Mouse (Mus musculus): ENCODE measurements around the gene Vps29. TPM values are rescaled to one million over a fixed set of nuclear protein-coding genes. Genes with fewer than 3 reads are reported as not detected.

Vps29 gene
- polyA plus RNA-seq, 1 experiment from 2014 or later = 211 TPM

- no peaks in the 10 kb centered on the region; the same call in 1 of the 2 replicates for H3K36me3 ChIP-seq (ENCODE audit: control insufficient read depth, insufficient read depth, low read length)
- no peak for DNase-seq (ENCODE audit: low spot score, missing footprints)
- no peaks in the 10 kb centered on the region for H3K4me1 ChIP-seq (ENCODE audit: control insufficient read depth, insufficient read depth, low read length)
- no peak overlapping the region for H3K27ac ChIP-seq (ENCODE audit: low read depth, low read length)
- H3K4me3 ChIP-seq (ENCODE audit: low read depth, low read length) = no peak overlapping the region
- no peak overlapping the region for H3K9ac ChIP-seq (ENCODE audit: low read length)
- 93% methylated on average over 3 of the region's 3 CpGs for WGBS
- no peaks in the 10 kb centered on the region for H3K27me3 ChIP-seq (ENCODE audit: control insufficient read depth, insufficient read depth, low read length)
- H3K4me2 ChIP-seq = no peak overlapping the region
- no peaks in the 10 kb centered on the region for H3K9me3 ChIP-seq (ENCODE audit: control insufficient read depth, low read length)
- ATAC-seq (ENCODE audit: low FRiP score) = no peak
Observed at GRCm38 (mm10) chr5:122327283-122327682, 26.9 kb upstream of the Vps29 start.

DNA sequence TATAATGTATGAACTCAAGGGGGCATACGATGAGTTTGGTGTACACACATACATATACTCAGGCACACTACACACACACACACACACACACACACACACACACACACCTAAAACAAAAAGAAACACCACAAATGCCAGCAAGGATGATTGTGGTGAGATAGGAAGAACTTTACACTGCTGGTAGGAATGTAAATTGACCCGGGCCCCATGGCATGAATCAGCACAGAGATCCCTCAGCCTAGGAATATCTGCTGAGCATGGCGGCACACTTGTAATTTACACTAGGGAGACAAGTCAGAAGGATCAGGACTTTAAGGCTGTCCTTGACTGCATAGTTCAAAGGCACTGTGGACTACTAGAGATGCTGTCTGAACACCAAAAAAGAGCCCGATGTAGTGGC lies 23.9 kb upstream of the Vps29 start:
- Histone ChIP-seq H3K4me3 (ENCODE audit: low read depth, low read length) (no peak overlapping the region), H3K27ac (ENCODE audit: low read depth, low read length) (no peak overlapping the region), H3K9me3 (ENCODE audit: control insufficient read depth, low read length) (no peaks in the 10 kb centered on the region), H3K4me2 (no peak overlapping the region), H3K9ac (ENCODE audit: low read length) (no peak overlapping the region), H3K36me3 (ENCODE audit: control insufficient read depth, insufficient read depth, low read length) (no peaks in the 10 kb centered on the region), H3K27me3 (ENCODE audit: control insufficient read depth, insufficient read depth, low read length) (no peaks in the 10 kb centered on the region), H3K4me1 (ENCODE audit: control insufficient read depth, insufficient read depth, low read length) (no peaks in the 10 kb centered on the region)
- WGBS = 93% methylated on average over 4 of the region's 4 CpGs
- DNase-seq (ENCODE audit: low spot score, missing footprints) (no peak), ATAC-seq (ENCODE audit: low FRiP score) (no peak)

DNA sequence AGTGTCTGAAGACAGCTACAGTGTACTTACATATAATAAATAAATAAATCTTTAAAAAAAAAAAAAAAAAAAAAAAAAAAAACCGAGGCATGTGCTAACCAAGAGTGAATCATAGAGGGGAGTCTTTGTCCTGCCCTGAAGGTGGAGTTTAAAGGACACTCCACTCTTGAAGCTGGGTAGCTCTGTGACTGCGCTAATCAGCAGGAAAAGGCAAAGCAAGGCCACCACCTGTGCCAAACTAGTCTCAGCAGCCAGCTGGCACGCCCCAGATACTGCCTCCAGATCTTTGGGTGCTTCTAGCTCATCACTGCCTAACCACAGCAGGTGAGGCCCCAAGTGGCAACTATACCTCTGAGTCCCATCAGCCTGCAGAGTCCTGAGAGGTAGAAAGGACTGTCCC lies 19.5 kb upstream of the Vps29 start:
- no peaks in the 10 kb centered on the region for H3K9me3 ChIP-seq (ENCODE audit: control insufficient read depth, low read length)
- H3K4me2 ChIP-seq = no peak overlapping the region
- no peaks in the 10 kb centered on the region for H3K27me3 ChIP-seq (ENCODE audit: control insufficient read depth, insufficient read depth, low read length)
- DNase-seq (ENCODE audit: low spot score, missing footprints) (peak; percentile 4), ATAC-seq (ENCODE audit: low FRiP score) (no peak)
- H3K36me3 ChIP-seq (ENCODE audit: control insufficient read depth, insufficient read depth, low read length) = no peaks in the 10 kb centered on the region
- H3K4me3 ChIP-seq (ENCODE audit: low read depth, low read length) = no peak overlapping the region
- H3K9ac ChIP-seq (ENCODE audit: low read length) = no peak overlapping the region
- H3K4me1 ChIP-seq (ENCODE audit: control insufficient read depth, insufficient read depth, low read length) = no peaks in the 10 kb centered on the region
- H3K27ac ChIP-seq (ENCODE audit: low read depth, low read length) = no peak overlapping the region
- 78% methylated on average over 3 of the region's 3 CpGs for WGBS

DNA sequence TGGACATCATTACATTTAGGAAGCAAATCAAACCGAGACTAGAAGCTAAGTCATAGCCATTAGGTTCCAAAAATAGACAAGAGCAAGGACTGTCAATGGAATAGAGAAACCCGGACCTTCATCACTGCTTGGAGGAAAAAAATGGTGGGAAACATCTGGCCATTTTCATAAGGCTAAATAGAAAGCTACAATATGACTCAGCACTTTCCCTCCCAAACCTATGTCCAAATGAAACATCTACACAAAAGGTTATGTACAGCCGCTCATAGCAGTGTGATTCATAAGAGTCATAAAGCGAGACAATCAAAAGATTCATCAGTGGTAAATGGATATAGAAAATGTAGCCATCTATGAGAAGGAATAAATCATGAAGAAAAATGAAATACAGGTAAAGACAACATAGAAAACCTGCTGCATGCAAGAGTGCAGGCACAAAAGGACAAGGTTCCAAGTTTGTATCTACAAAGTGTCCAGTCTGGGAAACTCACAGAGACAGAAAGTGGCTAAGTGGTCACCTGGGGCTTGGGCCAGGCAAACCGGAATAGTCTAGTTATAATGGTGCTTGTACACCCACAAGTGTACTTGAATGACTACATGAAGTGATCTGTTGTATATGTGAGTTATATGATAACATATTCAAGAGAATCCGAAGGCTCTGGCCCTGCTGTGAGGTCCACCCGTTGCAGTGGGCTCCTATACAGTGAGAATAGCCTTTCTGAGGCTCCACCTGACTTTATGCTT lies 17.4 kb upstream of the Vps29 start:
- ATAC-seq (ENCODE audit: low FRiP score) (no peak), DNase-seq (ENCODE audit: low spot score, missing footprints) (no peak)
- H3K27me3 ChIP-seq (ENCODE audit: control insufficient read depth, insufficient read depth, low read length) = no peaks in the 10 kb centered on the region
- H3K9ac ChIP-seq (ENCODE audit: low read length) = no peak overlapping the region
- H3K4me2 ChIP-seq = no peak overlapping the region
- H3K27ac ChIP-seq (ENCODE audit: low read depth, low read length) = no peak overlapping the region
- 91% methylated on average over 7 of the region's 7 CpGs for WGBS
- no peaks in the 10 kb centered on the region for H3K9me3 ChIP-seq (ENCODE audit: control insufficient read depth, low read length)
- no peaks in the 10 kb centered on the region for H3K36me3 ChIP-seq (ENCODE audit: control insufficient read depth, insufficient read depth, low read length)
- no peak overlapping the region for H3K4me3 ChIP-seq (ENCODE audit: low read depth, low read length)
- H3K4me1 ChIP-seq (ENCODE audit: control insufficient read depth, insufficient read depth, low read length) = no peaks in the 10 kb centered on the region

GRCm38 (mm10) chr5:122342874-122343273 lies 11.3 kb upstream of the Vps29 start:
- WGBS = 74% methylated on average over 1 of the region's 1 CpGs

GRCm38 (mm10) chr5:122343768-122344167 lies 10.4 kb upstream of the Vps29 start:
- Histone ChIP-seq H3K27ac (ENCODE audit: low read depth, low read length) (no peak overlapping the region), H3K4me3 (ENCODE audit: low read depth, low read length) (no peak overlapping the region), H3K4me2 (no peak overlapping the region), H3K36me3 (ENCODE audit: control insufficient read depth, insufficient read depth, low read length) (no peaks in the 10 kb centered on the region), H3K4me1 (ENCODE audit: control insufficient read depth, insufficient read depth, low read length) (no peaks in the 10 kb centered on the region), H3K27me3 (ENCODE audit: control insufficient read depth, insufficient read depth, low read length) (no peaks in the 10 kb centered on the region), H3K9me3 (ENCODE audit: control insufficient read depth, low read length) (no peaks in the 10 kb centered on the region; the same call in 1 of the 2 replicates), H3K9ac (ENCODE audit: low read length) (no peak overlapping the region)
- WGBS = 63% methylated on average over 7 of the region's 7 CpGs
- ATAC-seq (ENCODE audit: low FRiP score) (no peak), DNase-seq (ENCODE audit: low spot score, missing footprints) (no peak)

More at GRCm38 (mm10) chr5:122342874-122343273, 11.3 kb upstream of the Vps29 start:
- Histone ChIP-seq H3K36me3 (ENCODE audit: control insufficient read depth, insufficient read depth, low read length) (no peaks in the 10 kb centered on the region), H3K4me2 (no peak overlapping the region), H3K27ac (ENCODE audit: low read depth, low read length) (no peak overlapping the region), H3K9me3 (ENCODE audit: control insufficient read depth, low read length) (no peaks in the 10 kb centered on the region; the same call in 1 of the 2 replicates), H3K27me3 (ENCODE audit: control insufficient read depth, insufficient read depth, low read length) (no peaks in the 10 kb centered on the region), H3K4me1 (ENCODE audit: control insufficient read depth, insufficient read depth, low read length) (no peaks in the 10 kb centered on the region), H3K9ac (ENCODE audit: low read length) (no peak overlapping the region), H3K4me3 (ENCODE audit: low read depth, low read length) (no peak overlapping the region)
- DNase-seq (ENCODE audit: low spot score, missing footprints) = no peak
- no peak for ATAC-seq (ENCODE audit: low FRiP score)

GRCm38 (mm10) chr5:122344260-122344659 lies 9.9 kb upstream of the Vps29 start:
- DNase-seq (ENCODE audit: low spot score, missing footprints) (peak; percentile 93), ATAC-seq (ENCODE audit: low FRiP score) (no peak)
- Histone ChIP-seq H3K9me3 (ENCODE audit: control insufficient read depth, low read length) (no peaks in the 10 kb centered on the region; the same call in 1 of the 2 replicates), H3K27me3 (ENCODE audit: control insufficient read depth, insufficient read depth, low read length) (no peaks in the 10 kb centered on the region), H3K4me1 (ENCODE audit: control insufficient read depth, insufficient read depth, low read length) (no peaks in the 10 kb centered on the region), H3K36me3 (ENCODE audit: control insufficient read depth, insufficient read depth, low read length) (no peaks in the 10 kb centered on the region), H3K9ac (ENCODE audit: low read length) (no peak overlapping the region), H3K4me2 (no peak overlapping the region), H3K4me3 (ENCODE audit: low read depth, low read length) (no peak overlapping the region), H3K27ac (ENCODE audit: low read depth, low read length) (no peak overlapping the region)
- 10% methylated on average over 5 of the region's 5 CpGs for WGBS

DNA sequence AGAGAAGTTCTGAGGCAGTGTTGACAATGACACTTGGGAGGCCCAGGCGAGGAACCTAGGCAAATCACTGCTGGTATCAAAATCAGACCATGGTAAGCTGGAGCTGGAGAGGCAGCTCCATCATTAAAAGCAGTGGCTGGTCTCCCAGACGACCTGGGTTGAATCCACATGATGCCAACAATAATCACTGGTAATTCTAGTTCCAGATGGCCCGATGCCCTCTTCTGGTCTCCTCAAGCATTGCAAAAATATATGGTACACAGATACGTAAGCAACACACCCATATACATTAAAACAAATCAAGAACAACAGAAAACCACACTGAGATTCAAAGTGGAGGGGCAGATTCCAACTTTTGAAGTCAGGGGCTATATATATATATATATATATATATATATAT lies 8.4 kb upstream of the Vps29 start:
- no peak for DNase-seq (ENCODE audit: low spot score, missing footprints)
- Histone ChIP-seq H3K4me2 (no peak overlapping the region), H3K4me1 (ENCODE audit: control insufficient read depth, insufficient read depth, low read length) (no peaks in the 10 kb centered on the region), H3K27me3 (ENCODE audit: control insufficient read depth, insufficient read depth, low read length) (no peaks in the 10 kb centered on the region), H3K27ac (ENCODE audit: low read depth, low read length) (no peak overlapping the region), H3K4me3 (ENCODE audit: low read depth, low read length) (no peak overlapping the region), H3K36me3 (ENCODE audit: control insufficient read depth, insufficient read depth, low read length) (no peaks in the 10 kb centered on the region), H3K9ac (ENCODE audit: low read length) (no peak overlapping the region), H3K9me3 (ENCODE audit: control insufficient read depth, low read length) (no peaks in the 10 kb centered on the region; the same call in 1 of the 2 replicates)
- no peak for ATAC-seq (ENCODE audit: low FRiP score)
- 84% methylated on average over 4 of the region's 4 CpGs for WGBS

- DNase-seq (ENCODE audit: low spot score, missing footprints) (no peak), ATAC-seq (ENCODE audit: low FRiP score) (peak; percentile 86)
- Histone ChIP-seq H3K27ac (ENCODE audit: low read depth, low read length) (0 out of 2 replicates have a peak overlapping the region, but pooled peaks have one; percentile 12), H3K27me3 (ENCODE audit: control insufficient read depth, insufficient read depth, low read length) (no peaks in the 10 kb centered on the region), H3K36me3 (ENCODE audit: control insufficient read depth, insufficient read depth, low read length) (no peaks in the 10 kb centered on the region), H3K9me3 (ENCODE audit: control insufficient read depth, low read length) (no peaks in the 10 kb centered on the region), H3K4me1 (ENCODE audit: control insufficient read depth, insufficient read depth, low read length) (0 out of 2 replicates have a peak, but pooled peaks cover 2% of the 10 kb centered on the region), H3K9ac (ENCODE audit: low read length) (peak overlapping the region; percentile 86), H3K4me2 (peak overlapping the region; percentile 84), H3K4me3 (ENCODE audit: low read depth, low read length) (peak overlapping the region; percentile 93)
- WGBS = 1% methylated on average over 57 of the region's 57 CpGs
Observed at GRCm38 (mm10) chr5:122354492-122355067, 411 bp downstream of the Vps29 start.
